Mouse (Mus musculus): ENCODE measurements around the gene Gm20815. TPM values are rescaled to one million over a fixed set of nuclear protein-coding genes. Genes with fewer than 3 reads are reported as not detected.

Gene Gm20815
- not detected for polyA plus RNA-seq (2014; fragmentation: Illumina TruSeq; extraction: RNeasy Lipid Tissue Mini Kit (QIAGEN cat#74804); ENCODE audit: low read depth, low replicate concordance)

GRCm38 (mm10) chrY:8835069-8835468 lies at the start of gene Gm20815:
Gene Gm20815 (minus strand): TSS chrY:8835169.

Data from sigmoid colon, adult 10 weeks (tissue).